Comparison of ENCODE assay signal across 27 mouse cellular contexts in the genomic region with DNA sequence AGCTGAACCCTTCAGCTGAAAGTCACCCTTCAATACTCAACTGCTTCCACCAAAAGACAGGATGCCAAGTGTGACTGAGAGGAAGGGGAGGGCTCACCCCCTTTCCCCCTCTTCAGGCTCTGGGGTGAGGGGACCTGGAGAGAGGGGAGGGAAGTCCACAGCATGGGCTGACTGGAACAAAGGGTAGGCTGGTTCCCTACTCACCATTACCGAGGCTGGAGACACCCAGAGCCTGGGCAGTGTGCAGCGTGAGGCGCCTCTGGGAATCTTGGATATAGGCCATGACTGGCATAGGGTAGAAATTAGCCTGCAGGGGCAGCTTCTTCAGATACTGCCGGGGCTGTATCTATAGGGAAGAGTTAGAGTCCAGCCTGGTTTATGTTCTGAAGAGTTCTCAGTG. TPM values are rescaled to one million over a fixed set of nuclear protein-coding genes. Genes with fewer than 3 reads are reported as not detected.
DNase-seq lines count a peak whose midpoint lies in the region; ATAC-seq lines count a peak whose summit lies in the region.
"Had no signal": no experiment of that assay in that cellular context is flagged by ENCODE, and none has a peak within 500 bp of the region (broad histone marks: within the 10 kb centered on the region; RNA-seq: fewer than 3 reads in every experiment).

No protein-coding gene starts in this region.

- no peaks in the 10 kb centered on the region for H3K9me3 ChIP-seq in heart, embryonic 15.5 days (replicated peaks)
- H3K9me3 ChIP-seq in midbrain, embryonic 13.5 days: no peaks in the 10 kb centered on the region
- no peaks in the 10 kb centered on the region for H3K9me3 ChIP-seq in midbrain, embryonic 11.5 days (ENCODE audit: control insufficient read depth, low read length)
- H3K9me3 ChIP-seq: heart, embryonic 10.5 days; limb, embryonic 15.5 days; liver, embryonic 13.5 days; midbrain, embryonic 12.5 days had no signal

- no peak for DNase-seq in heart, adult 9 months (ENCODE audit: low spot score in 2 of 2)
- DNase-seq in midbrain, embryonic 11.5 days (ENCODE audit: low spot score, missing footprints): no peak
- DNase-seq in Muller cell, postnatal 12 days (ENCODE audit: inconsistent ontology term): peak; percentile 46
- DNase-seq in lung, postnatal 10 days: no peak
- DNase-seq in gastrocnemius, postnatal 10 days: no peak
- DNase-seq: adrenal gland, adult 8-10 months; cerebellum, adult 11 months; cerebellum, adult 9-10 months; cerebellum, postnatal 36 days; gastrocnemius, adult 2 months; kidney, postnatal 14 days; left cerebral cortex, postnatal 4 days; liver, embryonic 13.5 days; lung, adult 18-20 months; lung, postnatal 14 days had no signal

- H3K4me2 ChIP-seq in heart, embryonic 15.5 days: no peak overlapping the region
- H3K4me2 ChIP-seq in midbrain, embryonic 13.5 days (replicated peaks): no peak overlapping the region
- H3K4me2 ChIP-seq in midbrain, embryonic 11.5 days: no peak overlapping the region
- H3K4me2 ChIP-seq: hindbrain, embryonic 14.5 days; limb, embryonic 15.5 days; liver, embryonic 13.5 days; midbrain, embryonic 12.5 days had no signal

- H3K27me3 ChIP-seq in heart, embryonic 15.5 days: no peaks in the 10 kb centered on the region
- H3K27me3 ChIP-seq in midbrain, embryonic 13.5 days: no peaks in the 10 kb centered on the region
- 0 out of 2 replicates have a peak, but pooled peaks cover 2% of the 10 kb centered on the region for H3K27me3 ChIP-seq in midbrain, embryonic 11.5 days (ENCODE audit: control insufficient read depth, insufficient read depth, low read length)
- H3K27me3 ChIP-seq: limb, embryonic 15.5 days; liver, embryonic 13.5 days; midbrain, embryonic 12.5 days had no signal

- peaks cover 65% of the 10 kb centered on the region for H3K36me3 ChIP-seq in heart, embryonic 15.5 days
- peaks cover 91% of the 10 kb centered on the region for H3K36me3 ChIP-seq in midbrain, embryonic 13.5 days
- peaks cover 15% of the 10 kb centered on the region for H3K36me3 ChIP-seq in midbrain, embryonic 11.5 days (ENCODE audit: control insufficient read depth, insufficient read depth, low read length)

- 0 out of 2 replicates have a peak, but pooled peaks cover 6% of the 10 kb centered on the region for H3K4me1 ChIP-seq in heart, embryonic 15.5 days (replicated peaks)
- H3K4me1 ChIP-seq in midbrain, embryonic 13.5 days (replicated peaks): peaks cover 11% of the 10 kb centered on the region
- H3K4me1 ChIP-seq in midbrain, embryonic 11.5 days (ENCODE audit: control insufficient read depth, insufficient read depth, low read length): peaks cover 4% of the 10 kb centered on the region; the same call in 1 of the 2 replicates
- 0 out of 2 replicates have a peak, but pooled peaks cover 2% of the 10 kb centered on the region for H3K4me1 ChIP-seq in brown adipose tissue, adult 24 weeks (ENCODE audit: control insufficient read depth, insufficient read depth, insufficient read length, low read length)
- H3K4me1 ChIP-seq: liver, embryonic 13.5 days had no signal

- ATAC-seq in heart, embryonic 15.5 days (replicated peaks; ENCODE audit: insufficient number of reproducible peaks, insufficient read depth, low FRiP score, low read depth): no peak
- ATAC-seq in midbrain, embryonic 13.5 days: no peak
- no peak for ATAC-seq in midbrain, embryonic 11.5 days (ENCODE audit: low FRiP score)
- ATAC-seq: activated CD4-positive, CD25-positive, alpha-beta regulatory T cell, adult 4 months; CD4-positive, CD25-positive, alpha-beta regulatory T cell, adult 4 months; forebrain, embryonic 16.5 days; intestine, postnatal 0 days had no signal

- no peak overlapping the region for H3K4me3 ChIP-seq in heart, embryonic 15.5 days
- no peak overlapping the region for H3K4me3 ChIP-seq in midbrain, embryonic 13.5 days (replicated peaks)
- no peak overlapping the region for H3K4me3 ChIP-seq in midbrain, embryonic 11.5 days (ENCODE audit: low read depth, low read length)
- no peak overlapping the region for H3K4me3 ChIP-seq in brown adipose tissue, adult 24 weeks (ENCODE audit: insufficient read depth, low read depth, low read length)
- H3K4me3 ChIP-seq: erythroblast, embryonic 14.5 days; gastrocnemius, adult 2 months; heart, embryonic 10.5 days; limb, embryonic 15.5 days; liver, embryonic 13.5 days; midbrain, embryonic 12.5 days had no signal

- H3K27ac ChIP-seq in heart, embryonic 15.5 days: no peak overlapping the region
- peak overlapping the region; percentile 11; the same call in 1 of the 2 replicates for H3K27ac ChIP-seq in midbrain, embryonic 13.5 days
- no peak overlapping the region for H3K27ac ChIP-seq in midbrain, embryonic 11.5 days (ENCODE audit: low read depth, low read length)
- peak overlapping the region; percentile 92 for H3K27ac ChIP-seq in brown adipose tissue, adult 24 weeks (replicated peaks; ENCODE audit: low read depth, low read length)
- H3K27ac ChIP-seq: gastrocnemius, adult 2 months; heart, embryonic 10.5 days; hindbrain, embryonic 14.5 days; limb, embryonic 15.5 days; liver, embryonic 13.5 days had no signal

- WGBS in heart, embryonic 15.5 days: 57% methylated on average over 4 of the region's 4 CpGs
- 65% methylated on average over 4 of the region's 4 CpGs for WGBS in midbrain, embryonic 13.5 days
- 67% methylated on average over 4 of the region's 4 CpGs for WGBS in midbrain, embryonic 11.5 days

- 0 out of 2 replicates have a peak overlapping the region, but pooled peaks have one; percentile 28 for H3K9ac ChIP-seq in heart, embryonic 15.5 days
- H3K9ac ChIP-seq in midbrain, embryonic 13.5 days (replicated peaks): no peak overlapping the region
- H3K9ac ChIP-seq in midbrain, embryonic 11.5 days (ENCODE audit: low read length): no peak overlapping the region
- H3K9ac ChIP-seq: hindbrain, embryonic 14.5 days; limb, embryonic 15.5 days; liver, embryonic 13.5 days had no signal

RNA-seq across cellular contexts. Expression of a gene that starts 13.1 kb away (rescaled TPM):
- polyA plus RNA-seq in heart, embryonic 15.5 days (2015; fragmentation: Nextera tagmentation; extraction: Ambion mirVana): 15.1 and 21.1 TPM in 2 replicates
- 19.4 and 21.3 TPM in 2 replicates for polyA plus RNA-seq in midbrain, embryonic 13.5 days (2015; fragmentation: Nextera tagmentation; extraction: Ambion mirVana)
- 5.8 and 6.9 TPM in 2 replicates for polyA plus RNA-seq in midbrain, embryonic 11.5 days (2014; fragmentation: Nextera tagmentation; extraction: Ambion mirVana)
- 56.3 and 65.8 TPM in 2 replicates for polyA plus RNA-seq in brown adipose tissue, adult 24 weeks (2012; ENCODE audit: insufficient read depth, insufficient read length, missing spikeins)
- total RNA-seq in gastrocnemius, postnatal 10 days (2021): 10 to 100 TPM; 92.2 to 97.2 TPM

RNA-seq across cellular contexts. Expression of a gene that starts 15.1 kb away (rescaled TPM):
- polyA plus RNA-seq in heart, embryonic 15.5 days (2015; fragmentation: Nextera tagmentation; extraction: Ambion mirVana): 16.1 and 17.4 TPM in 2 replicates
- polyA plus RNA-seq in midbrain, embryonic 13.5 days (2015; fragmentation: Nextera tagmentation; extraction: Ambion mirVana): 22.6 and 26.4 TPM in 2 replicates
- 25.6 and 26.9 TPM in 2 replicates for polyA plus RNA-seq in midbrain, embryonic 11.5 days (2014; fragmentation: Nextera tagmentation; extraction: Ambion mirVana)
- 35.2 and 35.6 TPM in 2 replicates for polyA plus RNA-seq in brown adipose tissue, adult 24 weeks (2012; ENCODE audit: insufficient read depth, insufficient read length, missing spikeins)
- total RNA-seq in gastrocnemius, postnatal 10 days (2021): 10 to 100 TPM; 39.9 to 45.0 TPM

RNA-seq across cellular contexts. Expression of a gene that starts 17.2 kb away (rescaled TPM):
- polyA plus RNA-seq in heart, embryonic 15.5 days (2015; fragmentation: Nextera tagmentation; extraction: Ambion mirVana): 16.6 and 21.5 TPM in 2 replicates
- 52.5 and 58.6 TPM in 2 replicates for polyA plus RNA-seq in midbrain, embryonic 13.5 days (2015; fragmentation: Nextera tagmentation; extraction: Ambion mirVana)
- polyA plus RNA-seq in midbrain, embryonic 11.5 days (2014; fragmentation: Nextera tagmentation; extraction: Ambion mirVana): 28.8 and 30.4 TPM in 2 replicates
- polyA plus RNA-seq in brown adipose tissue, adult 24 weeks (2012; ENCODE audit: insufficient read depth, insufficient read length, missing spikeins): 12.8 and 19.7 TPM in 2 replicates
- 10 to 100 TPM; 11.8 to 16.4 TPM for total RNA-seq in gastrocnemius, postnatal 10 days (2021)

RNA-seq across cellular contexts. Expression of a gene that starts 29.7 kb away (rescaled TPM):
- 10.9 and 14.4 TPM in 2 replicates for polyA plus RNA-seq in heart, embryonic 15.5 days (2015; fragmentation: Nextera tagmentation; extraction: Ambion mirVana)
- 3.0 and 5.0 TPM in 2 replicates for polyA plus RNA-seq in midbrain, embryonic 13.5 days (2015; fragmentation: Nextera tagmentation; extraction: Ambion mirVana)
- polyA plus RNA-seq in midbrain, embryonic 11.5 days (2014; fragmentation: Nextera tagmentation; extraction: Ambion mirVana): 7.3 and 7.6 TPM in 2 replicates
- 5.6 and 5.8 TPM in 2 replicates for polyA plus RNA-seq in brown adipose tissue, adult 24 weeks (2012; ENCODE audit: insufficient read depth, insufficient read length, missing spikeins)
- 10 to 100 TPM in 1 of 2 experiments, 1 to 10 TPM in 1; 9.4 to 12.1 TPM for total RNA-seq in gastrocnemius, postnatal 10 days (2021)

RNA-seq across cellular contexts. Expression of a gene that starts 33.8 kb away (rescaled TPM):
- 7.9 and 9.0 TPM in 2 replicates for polyA plus RNA-seq in heart, embryonic 15.5 days (2015; fragmentation: Nextera tagmentation; extraction: Ambion mirVana)
- 13.6 and 16.5 TPM in 2 replicates for polyA plus RNA-seq in midbrain, embryonic 13.5 days (2015; fragmentation: Nextera tagmentation; extraction: Ambion mirVana)
- polyA plus RNA-seq in midbrain, embryonic 11.5 days (2014; fragmentation: Nextera tagmentation; extraction: Ambion mirVana): 10.1 and 10.9 TPM in 2 replicates
- polyA plus RNA-seq in brown adipose tissue, adult 24 weeks (2012; ENCODE audit: insufficient read depth, insufficient read length, missing spikeins): 3.7 and 7.2 TPM in 2 replicates
- total RNA-seq in gastrocnemius, postnatal 10 days (2021): 10 to 100 TPM in 1 of 2 experiments, 1 to 10 TPM in 1; 6.6 to 11.3 TPM

Comparison
In these comparisons a context has a peak if more than half of its experiments do, and no peak if none do; other contexts are left out.
1. H3K27ac ChIP-seq: peak in midbrain, embryonic 13.5 days (single experiment) and brown adipose tissue, adult 24 weeks (single experiment); none in heart, embryonic 15.5 days (single experiment) and midbrain, embryonic 11.5 days (single experiment).